ENCODE assay signal across 10 mouse cellular contexts in the genomic region with DNA sequence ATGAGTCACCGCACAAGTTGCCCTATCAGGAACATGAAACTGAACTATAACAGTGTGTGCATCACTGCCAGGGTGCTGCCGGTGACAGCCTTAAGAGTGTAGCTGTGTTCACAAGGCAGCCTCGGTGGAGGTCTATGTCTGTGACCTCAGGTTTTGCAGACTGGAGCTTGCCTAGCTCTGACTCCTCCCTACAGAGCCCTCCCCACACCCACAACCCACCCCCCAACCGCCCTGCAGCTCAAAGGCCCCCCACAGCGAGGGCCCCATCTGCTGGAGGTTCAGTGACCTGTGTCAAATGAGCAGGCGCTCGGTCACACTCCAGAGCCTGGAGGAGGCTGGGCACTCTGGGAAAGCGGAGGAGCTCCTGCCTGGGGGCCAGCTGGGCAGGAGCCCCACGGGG. TPM values are rescaled to one million over a fixed set of nuclear protein-coding genes. Genes with fewer than 3 reads are reported as not detected.
DNase-seq lines count a peak whose midpoint lies in the region; ATAC-seq and TF ChIP-seq lines count a peak whose summit lies in the region.
"Had no signal": no experiment of that assay in that cellular context is flagged by ENCODE, and none has a peak within 500 bp of the region (broad histone marks: within the 10 kb centered on the region; RNA-seq: fewer than 3 reads in every experiment).

No protein-coding gene starts in this region.

- WGBS in heart, embryonic 12.5 days, result 4% methylated on average over 9 of the region's 9 CpGs
- 5% methylated on average over 9 of the region's 9 CpGs for WGBS in embryonic facial prominence, embryonic 14.5 days
- WGBS in intestine, embryonic 16.5 days, result 13% methylated on average over 9 of the region's 9 CpGs

- H3K4me2 ChIP-seq in heart, embryonic 12.5 days, result peak overlapping the region; percentile 38
- no peak overlapping the region for H3K4me2 ChIP-seq in embryonic facial prominence, embryonic 14.5 days (ENCODE audit: low read depth, low read length)
- H3K4me2 ChIP-seq in intestine, embryonic 16.5 days (ENCODE audit: low read depth, low read length), result no peak overlapping the region
- H3K4me2 ChIP-seq: lung, embryonic 14.5 days had no signal

- peak; percentile 71 for ATAC-seq in heart, embryonic 12.5 days (ENCODE audit: insufficient number of reproducible peaks, low FRiP score)
- no peak; the same call in 1 of the 2 replicates for ATAC-seq in embryonic facial prominence, embryonic 14.5 days (ENCODE audit: low read depth)
- ATAC-seq in intestine, embryonic 16.5 days, result no peak

- no peak for DNase-seq in heart, postnatal 36 days
- DNase-seq in embryonic facial prominence, embryonic 14.5 days (ENCODE audit: low spot score), result peak; percentile 49
- peak; percentile 60 to 66 for DNase-seq in kidney, postnatal 36 days
- DNase-seq in ovary, postnatal 10 days (ENCODE audit: low spot score), result no peak
- DNase-seq in right cerebral cortex, adult 2 months (ENCODE audit: low spot score in 2 of 2), result no peak
- DNase-seq: lung, embryonic 14.5 days had no signal

- H3K36me3 ChIP-seq in heart, embryonic 12.5 days, result no peaks in the 10 kb centered on the region
- no peaks in the 10 kb centered on the region for H3K36me3 ChIP-seq in ES-Bruce4 (ENCODE audit: control insufficient read depth, insufficient read depth, low read length, poor library complexity, severe bottlenecking)
- no peaks in the 10 kb centered on the region for H3K36me3 ChIP-seq in embryonic facial prominence, embryonic 14.5 days (ENCODE audit: control insufficient read depth, insufficient read depth, low read length)
- no peaks in the 10 kb centered on the region for H3K36me3 ChIP-seq in intestine, embryonic 16.5 days (ENCODE audit: control insufficient read depth, insufficient read depth, low read length)

- H3K27ac ChIP-seq in heart, embryonic 12.5 days (ENCODE audit: poor library complexity, severe bottlenecking), result peak overlapping the region; percentile 46
- no peak overlapping the region for H3K27ac ChIP-seq in ES-Bruce4 (ENCODE audit: insufficient read depth, low read length)
- no peak overlapping the region for H3K27ac ChIP-seq in embryonic facial prominence, embryonic 14.5 days (replicated peaks; ENCODE audit: low read depth, low read length)
- no peak overlapping the region for H3K27ac ChIP-seq in intestine, embryonic 16.5 days (ENCODE audit: low read length)

- intact Hi-C loops in heart, postnatal 36 days (cut with DNase I), result no loop called here

- H3K4me1 ChIP-seq in heart, embryonic 12.5 days (replicated peaks), result peaks cover 28% of the 10 kb centered on the region
- H3K4me1 ChIP-seq in ES-Bruce4 (ENCODE audit: control insufficient read depth, insufficient read depth, low read length), result peaks cover 4% of the 10 kb centered on the region
- peaks cover 12% of the 10 kb centered on the region for H3K4me1 ChIP-seq in embryonic facial prominence, embryonic 14.5 days (ENCODE audit: control insufficient read depth, insufficient read depth, low read length)
- peaks cover 10% of the 10 kb centered on the region for H3K4me1 ChIP-seq in intestine, embryonic 16.5 days (ENCODE audit: control insufficient read depth, insufficient read depth, low read length)

- no peak for TF ChIP-seq EP300 in ES-Bruce4 (IDR thresholded peaks at IDR 0.05; ENCODE audit: insufficient read depth, low read depth, low read length)

- peak overlapping the region; percentile 42; the same call in 1 of the 2 replicates for H3K9ac ChIP-seq in heart, embryonic 12.5 days
- H3K9ac ChIP-seq in ES-Bruce4 (ENCODE audit: low read depth, poor library complexity, severe bottlenecking), result no peak overlapping the region
- H3K9ac ChIP-seq in embryonic facial prominence, embryonic 14.5 days (ENCODE audit: low read depth, low read length), result no peak overlapping the region
- no peak overlapping the region for H3K9ac ChIP-seq in intestine, embryonic 16.5 days (ENCODE audit: low read depth, low read length)
- H3K9ac ChIP-seq: lung, embryonic 14.5 days had no signal

- no peak overlapping the region for H3K4me3 ChIP-seq in heart, embryonic 12.5 days
- no peak overlapping the region for H3K4me3 ChIP-seq in ES-Bruce4 (ENCODE audit: low read depth, low read length)
- no peak overlapping the region for H3K4me3 ChIP-seq in embryonic facial prominence, embryonic 14.5 days (ENCODE audit: low read depth, low read length)
- no peak overlapping the region for H3K4me3 ChIP-seq in intestine, embryonic 16.5 days (ENCODE audit: low read length)

- H3K27me3 ChIP-seq in heart, embryonic 12.5 days (replicated peaks), result peaks cover 59% of the 10 kb centered on the region
- peaks cover 4% of the 10 kb centered on the region; the same call in 1 of the 2 replicates for H3K27me3 ChIP-seq in ES-Bruce4 (ENCODE audit: control insufficient read depth, insufficient read depth, low read length, poor library complexity, severe bottlenecking)
- H3K27me3 ChIP-seq in embryonic facial prominence, embryonic 14.5 days (replicated peaks; ENCODE audit: control insufficient read depth, insufficient read depth, low read length), result peaks cover 46% of the 10 kb centered on the region
- peaks cover 48% of the 10 kb centered on the region for H3K27me3 ChIP-seq in intestine, embryonic 16.5 days (replicated peaks; ENCODE audit: control insufficient read depth, insufficient read depth, low read length)

- peak; percentile 7 for TF ChIP-seq CTCF in ES-Bruce4 (IDR thresholded peaks at IDR 0.05; ENCODE audit: low read depth, low read length)

- no peak for TF ChIP-seq POLR2A in ES-Bruce4 (IDR thresholded peaks at IDR 0.05; ENCODE audit: insufficient read depth, low read length)

- no peaks in the 10 kb centered on the region for H3K9me3 ChIP-seq in heart, embryonic 12.5 days (replicated peaks)
- H3K9me3 ChIP-seq in ES-Bruce4 (replicated peaks; ENCODE audit: control insufficient read depth, insufficient read depth, low read length, poor library complexity, severe bottlenecking), result no peaks in the 10 kb centered on the region
- H3K9me3 ChIP-seq in embryonic facial prominence, embryonic 14.5 days (ENCODE audit: control insufficient read depth, low read length), result no peaks in the 10 kb centered on the region
- no peaks in the 10 kb centered on the region for H3K9me3 ChIP-seq in intestine, embryonic 16.5 days (ENCODE audit: control insufficient read depth, low read length)

RNA-seq across cellular contexts. Expression of a gene that starts 3.7 kb away (rescaled TPM):
- polyA plus RNA-seq in heart, embryonic 12.5 days (2016; fragmentation: Nextera tagmentation; extraction: Ambion mirVana), result 0.23 and 0.36 TPM in 2 replicates
- total RNA-seq in heart, postnatal 36 days (2021), result under 1 TPM; 0.11 to 0.16 TPM
- polyA plus RNA-seq in ES-Bruce4 (2011; ENCODE audit: insufficient read depth, insufficient read length, low read depth, missing spikeins), result 12.8 and 14.9 TPM in 2 replicates
- 1.2 and 1.7 TPM in 2 replicates for polyA plus RNA-seq in embryonic facial prominence, embryonic 14.5 days (2014; fragmentation: Nextera tagmentation; extraction: Ambion mirVana)
- polyA plus RNA-seq in intestine, embryonic 16.5 days (2015; fragmentation: Nextera tagmentation; extraction: Ambion mirVana), result 0.04 TPM in 1 of 2 replicates, not detected in the other

RNA-seq across cellular contexts. Expression of a gene that starts 40.5 kb away (rescaled TPM):
- polyA plus RNA-seq in heart, embryonic 12.5 days (2016; fragmentation: Nextera tagmentation; extraction: Ambion mirVana), result 58.4 and 61.5 TPM in 2 replicates
- 10 to 100 TPM; 12.1 to 14.0 TPM for total RNA-seq in heart, postnatal 36 days (2021)
- 56.9 and 60.4 TPM in 2 replicates for polyA plus RNA-seq in ES-Bruce4 (2011; ENCODE audit: insufficient read depth, insufficient read length, low read depth, missing spikeins)
- polyA plus RNA-seq in embryonic facial prominence, embryonic 14.5 days (2014; fragmentation: Nextera tagmentation; extraction: Ambion mirVana), result 58.6 and 62.7 TPM in 2 replicates
- 51.8 and 58.6 TPM in 2 replicates for polyA plus RNA-seq in intestine, embryonic 16.5 days (2015; fragmentation: Nextera tagmentation; extraction: Ambion mirVana)

RNA-seq across cellular contexts. Expression of a gene that starts 42.3 kb away (rescaled TPM):
- polyA plus RNA-seq in heart, embryonic 12.5 days (2016; fragmentation: Nextera tagmentation; extraction: Ambion mirVana), result not detected in 2 replicates
- total RNA-seq in heart, postnatal 36 days (2021), result not detected
- polyA plus RNA-seq in ES-Bruce4 (2011; ENCODE audit: insufficient read depth, insufficient read length, low read depth, missing spikeins), result 0.78 TPM in 1 of 2 replicates, not detected in the other
- polyA plus RNA-seq in embryonic facial prominence, embryonic 14.5 days (2014; fragmentation: Nextera tagmentation; extraction: Ambion mirVana), result 0.47 TPM in 1 of 2 replicates, not detected in the other
- not detected in 2 replicates for polyA plus RNA-seq in intestine, embryonic 16.5 days (2015; fragmentation: Nextera tagmentation; extraction: Ambion mirVana)
- total RNA-seq: ES-E14 had no signal
- polyA plus RNA-seq: lung, embryonic 14.5 days had no signal

RNA-seq across cellular contexts. Expression of a gene that starts 47.6 kb away (rescaled TPM):
- polyA plus RNA-seq in heart, embryonic 12.5 days (2016; fragmentation: Nextera tagmentation; extraction: Ambion mirVana), result 6.2 TPM in 2 replicates
- 10 to 100 TPM; 12.9 to 13.7 TPM for total RNA-seq in heart, postnatal 36 days (2021)
- polyA plus RNA-seq in ES-Bruce4 (2011; ENCODE audit: insufficient read depth, insufficient read length, low read depth, missing spikeins), result 11.4 and 14.0 TPM in 2 replicates
- polyA plus RNA-seq in embryonic facial prominence, embryonic 14.5 days (2014; fragmentation: Nextera tagmentation; extraction: Ambion mirVana), result 15.7 and 18.2 TPM in 2 replicates
- 5.1 and 5.2 TPM in 2 replicates for polyA plus RNA-seq in intestine, embryonic 16.5 days (2015; fragmentation: Nextera tagmentation; extraction: Ambion mirVana)

Comparison
In these comparisons a context has a peak if more than half of its experiments do, and no peak if none do; other contexts are left out.
1. DNase-seq: peak in embryonic facial prominence, embryonic 14.5 days (single experiment) and kidney, postnatal 36 days (2 of 2); none in heart, postnatal 36 days (0 of 2), ovary, postnatal 10 days (single experiment) and right cerebral cortex, adult 2 months (0 of 2).